8 mouse cellular contexts compared by ENCODE assay signal in genomic region chr11:48822768-48823512, GRCm38 (mm10). TPM values are rescaled to one million over a fixed set of nuclear protein-coding genes. Genes with fewer than 3 reads are reported as not detected.
DNase-seq lines count a peak whose midpoint lies in the region; ATAC-seq lines count a peak whose summit lies in the region.

No protein-coding gene starts in this region.

- intact Hi-C loops in left cerebral cortex, postnatal 10 days (cut with DNase I): no loop called here

- H3K9me3 ChIP-seq in heart, embryonic 14.5 days (ENCODE audit: control insufficient read depth, low read length): 0 out of 2 replicates have a peak, but pooled peaks cover 3% of the 10 kb centered on the region
- no peaks in the 10 kb centered on the region for H3K9me3 ChIP-seq in hindbrain, embryonic 14.5 days (ENCODE audit: control insufficient read depth, low read length)
- H3K9me3 ChIP-seq in midbrain, embryonic 13.5 days: no peaks in the 10 kb centered on the region

- no peak overlapping the region for H3K9ac ChIP-seq in heart, embryonic 14.5 days (ENCODE audit: low read length)
- H3K9ac ChIP-seq in hindbrain, embryonic 14.5 days: no peak overlapping the region
- H3K9ac ChIP-seq in midbrain, embryonic 13.5 days (replicated peaks): no peak overlapping the region

- peaks cover 4 to 13% of the 10 kb centered on the region in 2 experiments; a peak in 3 of 4 replicates for H3K4me1 ChIP-seq in heart, embryonic 14.5 days (ENCODE audit: control insufficient read depth in 2 of 2, insufficient read depth in 2 of 2, low read length in 2 of 2)
- peaks cover 16% of the 10 kb centered on the region; the same call in 1 of the 2 replicates for H3K4me1 ChIP-seq in hindbrain, embryonic 14.5 days (replicated peaks; ENCODE audit: control insufficient read depth, insufficient read depth, low read length)
- H3K4me1 ChIP-seq in midbrain, embryonic 13.5 days (replicated peaks): peaks cover 24% of the 10 kb centered on the region

- ATAC-seq in heart, embryonic 14.5 days (ENCODE audit: insufficient number of reproducible peaks, insufficient read depth, low FRiP score, low read depth): no peak
- ATAC-seq in hindbrain, embryonic 14.5 days (ENCODE audit: low FRiP score): no peak
- ATAC-seq in midbrain, embryonic 13.5 days: no peak

- peaks cover 5% of the 10 kb centered on the region; the same call in 1 of the 2 replicates for H3K27me3 ChIP-seq in heart, embryonic 14.5 days (ENCODE audit: control insufficient read depth, insufficient read depth, low read length)
- H3K27me3 ChIP-seq in hindbrain, embryonic 14.5 days (ENCODE audit: control insufficient read depth, insufficient read depth, low read length): peaks cover 24% of the 10 kb centered on the region
- H3K27me3 ChIP-seq in midbrain, embryonic 13.5 days: peaks cover 32% of the 10 kb centered on the region

- H3K36me3 ChIP-seq in heart, embryonic 14.5 days (ENCODE audit: control insufficient read depth, insufficient read depth, low read length): no peaks in the 10 kb centered on the region
- no peaks in the 10 kb centered on the region for H3K36me3 ChIP-seq in hindbrain, embryonic 14.5 days (replicated peaks; ENCODE audit: control insufficient read depth, insufficient read depth)
- no peaks in the 10 kb centered on the region for H3K36me3 ChIP-seq in midbrain, embryonic 13.5 days

- 33% methylated on average over 14 of the region's 14 CpGs for WGBS in heart, embryonic 14.5 days
- 34% methylated on average over 14 of the region's 14 CpGs for WGBS in hindbrain, embryonic 14.5 days
- WGBS in midbrain, embryonic 13.5 days: 36% methylated on average over 14 of the region's 14 CpGs

- peak overlapping the region; percentile 46 to 50; a peak in 3 of 4 replicates for H3K4me3 ChIP-seq in heart, embryonic 14.5 days (ENCODE audit: control insufficient read depth in 1 of 2, insufficient read depth in 1 of 2, low read depth in 1 of 2, low read length in 2 of 2)
- peak overlapping the region; percentile 25 for H3K4me3 ChIP-seq in hindbrain, embryonic 14.5 days (replicated peaks; ENCODE audit: low read length)
- H3K4me3 ChIP-seq in midbrain, embryonic 13.5 days (replicated peaks): peak overlapping the region; percentile 38

- H3K27ac ChIP-seq in heart, embryonic 14.5 days (replicated peaks in 1 of 2; ENCODE audit: control insufficient read depth in 1 of 2, insufficient read depth in 1 of 2, low read depth in 2 of 2, low read length in 2 of 2): no peak overlapping the region
- H3K27ac ChIP-seq in hindbrain, embryonic 14.5 days: no peak overlapping the region
- no peak overlapping the region for H3K27ac ChIP-seq in midbrain, embryonic 13.5 days

- H3K4me2 ChIP-seq in heart, embryonic 14.5 days (ENCODE audit: low read length): peak overlapping the region; percentile 83
- H3K4me2 ChIP-seq in hindbrain, embryonic 14.5 days (replicated peaks): peak overlapping the region; percentile 50
- peak overlapping the region; percentile 54 for H3K4me2 ChIP-seq in midbrain, embryonic 13.5 days (replicated peaks)

- no peak for DNase-seq in heart, postnatal 4 days
- peak; percentile 75 for DNase-seq in NIH3T3 (ENCODE audit: low read depth)
- DNase-seq in hindbrain, embryonic 14.5 days (ENCODE audit: low spot score): no peak
- DNase-seq in left cerebral cortex, postnatal 10 days (ENCODE audit: extremely low spot score in 1 of 2, low spot score in 2 of 2): no peak
- no peak for DNase-seq in urinary bladder, adult 18-20 months (ENCODE audit: low spot score in 2 of 2)
- DNase-seq in right cerebral cortex, postnatal 36 days (ENCODE audit: low spot score in 2 of 2): no peak

RNA-seq across cellular contexts. Expression of gene Trim7, which starts 3.0 kb away (rescaled TPM):
- polyA plus RNA-seq in heart, embryonic 14.5 days (2014; fragmentation: Nextera tagmentation; extraction: Ambion mirVana): 1.4 and 1.5 TPM in 2 replicates
- 1 to 10 TPM; 5.3 to 5.5 TPM for total RNA-seq in heart, postnatal 4 days (2021)
- polyA plus RNA-seq in hindbrain, embryonic 14.5 days (2014; fragmentation: Nextera tagmentation; extraction: Ambion mirVana): 1.7 and 2.5 TPM in 2 replicates
- 0.89 and 1.0 TPM in 2 replicates for polyA plus RNA-seq in midbrain, embryonic 13.5 days (2015; fragmentation: Nextera tagmentation; extraction: Ambion mirVana)
- total RNA-seq in left cerebral cortex, postnatal 10 days (2021): 1 to 10 TPM; 3.0 to 3.1 TPM

RNA-seq across cellular contexts. Expression of gene Gm12184, which starts 3.5 kb away (rescaled TPM):
- polyA plus RNA-seq in heart, embryonic 14.5 days (2014; fragmentation: Nextera tagmentation; extraction: Ambion mirVana): 5.7 and 7.0 TPM in 2 replicates
- 1 to 10 TPM; 4.8 to 5.1 TPM for total RNA-seq in heart, postnatal 4 days (2021)
- polyA plus RNA-seq in hindbrain, embryonic 14.5 days (2014; fragmentation: Nextera tagmentation; extraction: Ambion mirVana): 1.6 and 2.4 TPM in 2 replicates
- 3.4 and 3.6 TPM in 2 replicates for polyA plus RNA-seq in midbrain, embryonic 13.5 days (2015; fragmentation: Nextera tagmentation; extraction: Ambion mirVana)
- 1 to 10 TPM in 1 of 2 experiments, under 1 TPM in 1; 0.75 to 1.6 TPM for total RNA-seq in left cerebral cortex, postnatal 10 days (2021)

RNA-seq across cellular contexts. Expression of gene Trim41, which starts 5.8 kb away (rescaled TPM):
- polyA plus RNA-seq in heart, embryonic 14.5 days (2014; fragmentation: Nextera tagmentation; extraction: Ambion mirVana): 3.2 and 3.8 TPM in 2 replicates
- 10 to 100 TPM; 36.0 to 40.1 TPM for total RNA-seq in heart, postnatal 4 days (2021)
- polyA plus RNA-seq in hindbrain, embryonic 14.5 days (2014; fragmentation: Nextera tagmentation; extraction: Ambion mirVana): 4.6 and 5.6 TPM in 2 replicates
- 6.9 and 7.0 TPM in 2 replicates for polyA plus RNA-seq in midbrain, embryonic 13.5 days (2015; fragmentation: Nextera tagmentation; extraction: Ambion mirVana)
- total RNA-seq in left cerebral cortex, postnatal 10 days (2021): 10 to 100 TPM; 44.0 to 48.2 TPM

RNA-seq across cellular contexts. Expression of gene Rack1, which starts 22.8 kb away (rescaled TPM):
- polyA plus RNA-seq in heart, embryonic 14.5 days (2014; fragmentation: Nextera tagmentation; extraction: Ambion mirVana): 462 and 512 TPM in 2 replicates
- 100 to 1,000 TPM; 642 to 663 TPM for total RNA-seq in heart, postnatal 4 days (2021)
- polyA plus RNA-seq in hindbrain, embryonic 14.5 days (2014; fragmentation: Nextera tagmentation; extraction: Ambion mirVana): 418 and 454 TPM in 2 replicates
- 472 and 473 TPM in 2 replicates for polyA plus RNA-seq in midbrain, embryonic 13.5 days (2015; fragmentation: Nextera tagmentation; extraction: Ambion mirVana)
- total RNA-seq in left cerebral cortex, postnatal 10 days (2021): 100 to 1,000 TPM; 345 to 360 TPM

RNA-seq across cellular contexts. Expression of gene Irgm1, which starts 48.5 kb away (rescaled TPM):
- polyA plus RNA-seq in heart, embryonic 14.5 days (2014; fragmentation: Nextera tagmentation; extraction: Ambion mirVana): 10.2 and 11.0 TPM in 2 replicates
- 1 to 10 TPM; 6.2 to 7.6 TPM for total RNA-seq in heart, postnatal 4 days (2021)
- polyA plus RNA-seq in hindbrain, embryonic 14.5 days (2014; fragmentation: Nextera tagmentation; extraction: Ambion mirVana): 4.0 and 4.2 TPM in 2 replicates
- 1.8 and 1.9 TPM in 2 replicates for polyA plus RNA-seq in midbrain, embryonic 13.5 days (2015; fragmentation: Nextera tagmentation; extraction: Ambion mirVana)
- total RNA-seq in left cerebral cortex, postnatal 10 days (2021): 1 to 10 TPM; 2.8 to 3.6 TPM
